Mouse (Mus musculus) layer of hippocampus, postnatal 36 days (tissue): Measurements from ENCODE around the gene Chac1. TPM values are rescaled to one million over a fixed set of nuclear protein-coding genes. Genes with fewer than 3 reads are reported as not detected.

Experiments used
- DNase-seq, 2 experiments: peaks; one replicate each; pipeline ENCODE4 v3.0.0; 2022
- total RNA-seq, 2 experiments: library from RNA; stranded (reverse); gene quantifications; 2 replicates each; pipeline ENCODE4 v1.2.3; 2021

The Chac1 gene
- total RNA-seq, 2 experiments from 2014 or later = 5.2 to 5.8 TPM

DNA sequence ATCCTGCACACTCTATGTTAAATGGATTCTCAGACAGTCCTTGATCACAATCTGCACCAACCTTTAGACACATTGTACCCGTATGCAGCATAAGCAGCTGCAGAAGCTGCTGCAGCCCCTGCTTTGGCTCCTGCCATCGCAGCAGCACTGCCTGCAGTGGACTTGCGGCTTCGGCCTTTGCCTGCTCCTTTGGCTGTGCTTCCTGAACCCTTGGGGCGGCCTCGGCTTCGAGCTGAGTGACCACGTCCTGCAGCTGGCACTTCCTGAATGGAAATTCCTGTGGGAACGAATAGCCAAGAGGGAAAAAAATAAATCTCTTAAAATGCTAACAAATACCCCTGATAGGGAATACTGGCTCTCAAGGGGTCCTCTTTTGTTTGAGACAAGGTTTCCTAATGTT is 26.3 kb downstream of the Chac1 start:
- DNase-seq = no peak

- no peak for DNase-seq
These were observed 26.8 kb downstream of the Chac1 start for GRCm38 (mm10) chr2:119377826-119378225.

DNA sequence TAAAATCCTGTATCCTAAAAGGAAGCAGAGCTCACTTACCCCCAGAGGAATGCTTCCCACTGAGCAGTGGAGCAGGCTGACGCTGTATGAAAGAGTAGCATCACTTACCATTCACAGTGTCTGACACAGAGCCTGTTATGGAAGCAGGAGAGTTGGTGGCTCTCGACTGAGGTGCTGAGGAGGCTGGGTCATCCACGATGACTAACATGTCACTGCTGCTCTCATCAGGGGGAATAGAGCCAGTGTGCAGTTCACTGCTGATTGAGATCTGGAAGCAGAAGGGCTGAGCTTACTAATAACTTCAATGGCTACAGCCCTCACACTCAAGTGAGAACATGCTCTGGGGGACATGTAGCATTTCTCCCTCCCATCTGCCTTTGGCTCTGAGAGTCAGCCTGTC is 28.4 kb downstream of the Chac1 start:
- DNase-seq = no peak

GRCm38 (mm10) chr2:119388266-119388665 is 37.2 kb downstream of the Chac1 start:
- no peak for DNase-seq

DNA sequence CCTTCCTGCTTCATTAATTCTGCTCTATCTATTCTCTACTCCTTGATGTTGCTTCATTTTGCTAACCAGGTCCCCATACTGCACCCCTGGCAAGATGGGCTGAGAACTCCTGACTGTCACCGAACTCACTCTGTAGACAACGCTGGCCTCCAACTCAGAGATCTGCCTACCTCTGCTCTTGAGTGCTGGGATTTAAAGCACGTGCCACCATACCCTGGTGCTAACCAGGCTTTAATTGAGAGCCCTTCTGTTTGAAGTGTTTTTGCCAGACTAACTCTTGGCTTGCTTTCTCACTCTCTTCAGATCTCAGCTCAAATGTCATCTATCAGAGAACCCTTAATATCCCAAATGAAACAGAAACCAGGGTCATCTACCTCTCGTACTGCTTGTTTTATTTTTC is 39.0 kb downstream of the Chac1 start:
- DNase-seq = no peak

GRCm38 (mm10) chr2:119398252-119398651 is 47.2 kb downstream of the Chac1 start:
- DNase-seq = no peak

- no peak for DNase-seq
These were observed 47.6 kb downstream of the Chac1 start for GRCm38 (mm10) chr2:119398665-119399064.

GRCm38 (mm10) chr2:119399313-119399712 is 48.3 kb downstream of the Chac1 start:
- DNase-seq = no peak

Other genes starting within 250 kb of the Chac1 start
- gene Rad51, start 238.4 kb upstream of the Chac1 start, total RNA-seq = 1 to 10 TPM in 1 of 2 experiments, under 1 TPM in 1; 0.99 to 1.5 TPM
- 10 to 100 TPM; 59.4 to 61.8 TPM for gene Rmdn3, start 194.2 kb upstream of the Chac1 start, total RNA-seq
- not detected for gene Gchfr, start 183.5 kb upstream of the Chac1 start, total RNA-seq
- not detected for gene Gm14137, start 176.7 kb upstream of the Chac1 start, total RNA-seq
- gene Zfyve19, start 142.6 kb upstream of the Chac1 start, total RNA-seq = 10 to 100 TPM; 38.7 to 43.9 TPM
- 10 to 100 TPM; 17.4 to 17.6 TPM for gene Dnajc17, start 142.4 kb upstream of the Chac1 start, total RNA-seq
- not detected for gene Ppp1r14d, start 121.3 kb upstream of the Chac1 start, total RNA-seq
- 1 to 10 TPM; 1.7 to 2.4 TPM for gene Spint1, start 113.9 kb upstream of the Chac1 start, total RNA-seq
- 1 to 10 TPM; 6.4 to 6.9 TPM for gene Rhov, start 80.0 kb upstream of the Chac1 start, total RNA-seq
- 10 to 100 TPM; 40.6 to 41.5 TPM for gene Vps18, start 62.5 kb upstream of the Chac1 start, total RNA-seq
- 1 to 10 TPM; 2.7 TPM for gene Dll4, start 25.4 kb upstream of the Chac1 start, total RNA-seq
- gene Ino80, start 126.5 kb downstream of the Chac1 start, total RNA-seq = 10 to 100 TPM; 18.2 to 18.7 TPM
- under 1 TPM; 0.46 to 0.47 TPM for gene Exd1, start 196.4 kb downstream of the Chac1 start, total RNA-seq
- 100 to 1,000 TPM; 144 to 146 TPM for gene Chp1, start 196.5 kb downstream of the Chac1 start, total RNA-seq